Mouse (Mus musculus) gastrocnemius, adult 8-10 months (tissue): ENCODE results near the gene Mast4. TPM values are rescaled to one million over a fixed set of nuclear protein-coding genes. Genes with fewer than 3 reads are reported as not detected.

Experiments used
- DNase-seq, 2 experiments: peaks; one replicate each; pipeline ENCODE4 v3.0.0; 2022; ENCODE audit warnings: low spot score in 2 of 2
- total RNA-seq, 4 experiments: library from RNA; stranded (reverse); gene quantifications; 2 replicates each; pipeline ENCODE4 v1.2.4; 2022

The Mast4 gene
- total RNA-seq, 4 experiments from 2014 or later = 39.8 to 69.8 (median 49.5) TPM

DNA sequence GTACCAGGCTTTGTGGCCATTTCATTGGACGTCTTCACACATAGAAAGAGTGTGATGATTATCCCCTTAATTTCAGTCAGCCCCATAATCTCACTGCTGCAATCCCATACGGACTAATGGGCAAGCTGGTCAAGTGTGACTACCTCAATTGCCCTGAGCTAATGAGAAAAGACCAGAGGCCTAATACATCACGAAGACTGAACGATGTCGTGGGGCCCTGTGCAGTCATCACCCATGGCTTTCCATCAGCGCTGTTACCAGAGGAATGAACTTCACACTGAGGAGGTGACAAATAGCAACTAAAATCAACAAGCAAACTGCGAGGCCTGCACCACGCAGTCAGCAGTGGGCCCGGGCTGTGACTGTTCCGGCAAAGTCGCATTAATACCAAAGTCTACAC, 344.7 kb downstream of the Mast4 start:
- no peak for DNase-seq

DNA sequence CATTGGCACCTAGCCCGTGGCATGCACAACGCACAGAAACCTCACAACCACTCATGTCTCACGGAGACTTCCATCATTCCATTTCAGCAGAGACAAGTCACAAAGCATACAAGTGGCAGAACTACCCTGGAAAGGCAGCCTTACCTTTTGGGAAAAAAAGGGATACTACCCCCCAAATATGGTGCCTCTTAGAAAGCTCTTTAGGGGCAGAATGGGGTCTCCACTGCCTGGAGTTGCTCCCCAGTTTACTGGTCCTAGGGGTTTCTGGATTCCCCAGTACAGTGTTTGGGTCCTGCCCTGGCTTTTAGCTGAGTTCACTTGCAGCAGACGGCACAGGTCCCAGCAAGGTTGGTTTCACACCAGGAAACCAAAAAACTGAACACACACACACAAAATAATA, 345.3 kb downstream of the Mast4 start:
- DNase-seq = no peak

DNA sequence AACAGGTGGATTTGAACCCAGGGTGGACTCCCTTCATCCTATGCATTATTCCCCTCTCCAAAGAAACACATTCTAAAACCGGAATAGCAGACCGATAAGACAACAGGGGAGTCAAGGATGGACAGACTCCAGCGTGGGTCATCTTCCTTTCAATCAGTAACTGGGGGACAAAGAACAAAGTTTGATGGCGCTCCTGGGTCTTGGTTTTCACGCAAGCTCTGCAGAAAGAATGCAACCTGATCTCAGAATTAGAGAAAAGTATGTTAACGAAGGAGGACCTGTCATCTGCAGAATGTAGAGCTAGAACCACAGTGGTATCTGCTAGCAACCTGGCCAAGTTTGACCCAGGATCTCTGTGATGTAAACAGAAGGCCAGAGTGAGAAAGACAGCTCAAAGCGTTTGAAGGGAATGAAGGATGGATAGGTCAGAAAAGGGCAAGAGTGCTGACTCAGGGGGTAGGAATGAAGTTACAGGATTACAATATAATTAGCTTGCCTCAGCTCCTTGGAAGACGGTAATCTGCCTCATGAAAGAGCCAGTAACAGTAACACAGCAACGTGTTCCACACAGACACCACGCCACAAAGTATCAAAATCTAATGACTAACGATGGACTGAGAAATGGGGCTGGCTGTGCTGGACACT, 345.9 kb downstream of the Mast4 start:
- no peak for DNase-seq

DNA sequence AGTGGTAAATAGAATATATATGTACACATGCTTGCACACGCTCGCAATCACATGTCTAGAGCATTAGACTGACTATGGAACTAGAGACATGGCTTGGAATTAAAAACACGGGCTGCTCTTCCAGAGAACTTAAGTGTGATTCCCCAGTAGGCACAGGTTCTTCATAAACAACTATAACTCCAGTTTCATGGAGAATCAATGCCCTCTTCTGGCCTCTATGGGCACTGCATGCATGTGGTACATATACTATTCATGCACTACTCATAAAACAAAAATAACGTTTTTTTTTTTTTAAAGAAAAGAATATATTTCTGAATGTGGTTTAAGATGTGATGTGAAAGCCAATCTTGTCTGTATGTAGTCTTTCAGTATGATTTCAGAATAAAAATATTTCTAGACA, 349.7 kb downstream of the Mast4 start:
- DNase-seq = no peak

DNA sequence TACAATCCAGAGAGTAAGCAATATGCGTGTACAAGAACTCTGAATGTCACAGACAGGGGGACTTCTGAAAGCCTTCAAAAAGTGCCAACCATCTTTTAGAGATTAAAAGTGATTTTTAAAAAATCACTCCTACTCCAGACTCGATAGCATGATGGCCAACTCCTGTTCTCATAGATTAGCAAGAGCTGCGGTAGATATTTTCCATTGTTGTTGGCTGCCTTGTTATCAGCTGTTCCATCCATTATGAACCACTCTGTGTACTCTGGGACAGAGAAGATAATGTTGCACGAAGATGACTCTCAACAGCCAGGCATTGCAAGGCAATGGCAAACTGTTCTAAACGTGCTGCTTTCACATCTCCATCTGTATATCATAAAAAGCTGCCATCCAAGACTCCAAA, 360.4 kb downstream of the Mast4 start:
- DNase-seq = no peak

DNA sequence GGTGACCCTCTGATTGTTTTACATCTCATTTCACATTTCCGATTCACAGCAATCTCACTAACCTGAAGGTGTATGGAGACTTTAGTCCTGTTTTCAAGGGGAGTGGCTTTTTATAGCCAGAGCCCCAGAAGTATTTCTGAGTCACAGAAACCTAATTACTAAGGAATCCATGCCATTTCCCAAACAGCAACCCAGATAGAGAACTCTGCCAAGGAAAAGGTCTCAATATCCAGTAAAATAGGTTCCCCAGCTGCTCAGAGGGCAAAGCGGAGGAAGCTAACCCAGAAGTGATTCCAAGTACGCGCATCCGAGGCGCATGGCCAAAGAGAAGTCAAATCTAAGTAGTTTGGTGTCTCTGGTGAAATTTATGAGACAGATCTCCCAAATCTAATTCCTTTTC, 370.8 kb downstream of the Mast4 start:
- no peak for DNase-seq

DNA sequence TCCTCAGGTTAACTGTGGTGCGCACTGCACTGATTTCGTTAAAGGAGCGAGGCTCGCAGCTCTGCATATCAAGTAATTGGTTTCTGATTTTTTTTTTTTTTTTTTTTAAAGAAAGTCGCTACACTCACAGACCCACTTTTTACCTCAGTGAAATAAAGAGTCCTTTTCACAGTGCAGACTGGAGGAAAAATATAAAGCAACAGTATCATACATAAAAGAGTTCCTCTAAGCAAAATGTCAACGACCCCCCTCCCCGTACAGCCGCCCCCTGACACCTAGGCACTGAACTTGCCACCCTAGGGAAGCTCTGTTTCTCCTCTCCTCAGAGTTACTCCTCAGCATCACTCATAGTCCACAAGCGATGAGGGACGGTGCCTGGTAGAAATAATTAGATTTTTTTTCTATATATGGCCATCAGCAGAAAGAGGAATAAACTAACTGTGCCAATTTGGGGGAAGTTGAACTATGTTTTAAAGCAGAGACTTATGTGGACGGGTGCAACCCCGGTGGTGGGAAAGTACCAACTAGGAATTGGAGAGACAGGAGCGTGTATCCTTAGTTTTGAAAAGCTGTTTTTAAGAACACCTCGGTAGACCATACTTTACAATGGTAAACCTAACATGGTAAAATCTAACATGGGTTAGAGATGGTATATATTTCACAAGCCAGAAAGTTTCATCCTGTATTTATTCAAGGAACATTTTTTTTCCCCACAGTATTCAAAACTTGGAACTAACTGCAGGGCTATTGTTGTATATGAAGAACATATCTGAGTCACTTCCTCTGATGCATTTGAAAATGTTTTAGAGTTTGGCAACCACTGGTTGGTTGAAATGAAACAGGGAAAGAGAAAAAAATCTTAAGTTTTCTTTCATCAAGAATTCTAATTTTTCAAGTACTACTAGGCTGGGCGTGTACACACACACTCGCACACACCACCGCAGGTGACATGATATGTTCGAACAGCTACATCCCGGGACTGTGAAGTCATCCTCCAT, 375.7 kb downstream of the Mast4 start:
- DNase-seq = no peak

DNA sequence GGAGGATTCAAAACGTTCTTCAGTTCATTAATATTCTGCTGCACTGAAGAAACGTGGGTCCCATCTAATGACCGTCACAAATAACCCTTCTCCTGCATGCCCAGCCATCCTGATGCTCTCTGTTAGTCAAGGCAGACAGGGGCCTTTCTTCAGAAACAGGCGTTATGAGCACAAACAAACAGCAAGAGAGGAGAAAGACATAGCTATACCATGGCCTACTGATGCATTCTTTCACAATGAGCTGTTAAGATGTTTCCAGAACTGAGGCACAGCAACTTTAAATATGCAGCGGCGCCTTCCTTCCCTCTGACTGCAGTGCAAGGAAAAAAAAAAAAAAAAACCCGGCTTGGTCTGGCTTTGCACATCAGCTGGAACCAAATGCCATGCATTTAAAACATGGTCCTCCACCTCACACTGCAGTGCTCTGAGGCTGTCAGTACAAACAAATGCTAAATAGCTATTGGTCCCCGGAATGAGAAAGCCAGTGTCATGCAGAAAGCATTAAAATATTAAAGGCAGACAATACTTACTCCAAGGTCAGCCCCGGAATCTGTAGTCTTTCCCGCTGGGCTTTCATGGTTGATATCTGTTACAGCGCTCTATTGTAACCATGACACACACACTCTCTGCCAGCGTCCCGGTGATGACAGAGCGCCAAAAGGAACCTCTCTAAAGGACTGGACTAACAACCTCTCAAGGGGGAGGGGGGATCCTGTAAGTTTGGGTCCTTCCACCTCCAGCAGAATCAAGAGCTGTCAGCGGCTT, 376.6 kb downstream of the Mast4 start:
- DNase-seq = no peak

DNA sequence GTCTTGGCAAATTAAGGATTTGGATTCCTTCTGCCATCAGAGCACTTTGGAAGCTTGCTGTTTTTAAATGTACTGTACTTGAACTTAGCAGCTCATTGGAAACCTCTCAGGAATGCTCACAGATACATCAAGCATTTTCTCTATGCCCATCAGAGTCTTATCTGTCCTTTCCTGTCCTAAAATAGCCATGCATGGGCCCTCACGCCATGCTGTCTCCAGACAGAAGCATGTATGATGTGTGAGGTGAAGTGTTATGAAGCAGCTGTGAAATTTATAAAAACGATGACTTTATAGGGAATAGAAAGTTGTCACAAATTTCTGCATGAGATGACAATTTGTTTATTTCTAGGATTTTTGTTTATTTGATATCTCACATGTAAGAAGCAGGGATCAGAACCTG, 378.8 kb downstream of the Mast4 start:
- no peak for DNase-seq

DNA sequence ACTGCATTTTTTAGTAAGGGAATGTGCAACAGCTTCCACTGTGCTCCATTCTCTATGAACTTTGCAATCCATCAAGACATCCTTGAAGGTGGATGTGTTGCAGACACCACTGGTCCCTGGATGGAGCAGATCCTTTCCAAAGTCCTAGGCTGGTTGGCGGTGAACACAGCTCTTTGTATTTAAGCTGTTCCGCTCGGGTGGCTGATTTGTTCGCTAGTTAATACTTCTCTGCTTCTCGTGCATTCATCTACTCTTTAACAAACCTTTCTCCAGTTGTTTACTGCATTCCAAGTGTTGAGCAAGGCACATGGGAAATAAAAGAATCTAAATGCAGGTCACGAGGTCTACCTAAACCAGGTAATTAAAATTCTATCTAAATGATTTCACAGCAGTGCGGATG, 384.5 kb downstream of the Mast4 start:
- no peak for DNase-seq

DNA sequence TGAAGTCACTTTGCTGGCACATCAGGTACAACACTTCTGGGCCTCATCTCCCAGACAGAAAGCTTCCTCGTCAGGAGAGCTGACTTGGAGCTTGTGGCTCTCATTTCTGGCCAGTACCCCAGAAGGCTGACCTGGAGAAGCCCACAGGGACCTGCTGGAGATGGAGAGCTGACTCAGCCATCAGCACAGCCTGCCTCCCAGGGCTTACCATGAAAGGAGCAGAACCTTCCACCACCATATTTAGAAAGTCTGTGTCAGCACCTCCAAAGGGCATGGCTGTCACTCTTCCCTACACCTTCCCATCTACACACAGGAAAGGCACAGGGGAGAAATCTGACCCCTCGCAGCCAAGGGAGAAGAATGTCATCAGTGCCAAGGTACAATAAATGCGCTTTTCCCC, 385.3 kb downstream of the Mast4 start:
- peak; percentile 59 to 78 for DNase-seq

DNA sequence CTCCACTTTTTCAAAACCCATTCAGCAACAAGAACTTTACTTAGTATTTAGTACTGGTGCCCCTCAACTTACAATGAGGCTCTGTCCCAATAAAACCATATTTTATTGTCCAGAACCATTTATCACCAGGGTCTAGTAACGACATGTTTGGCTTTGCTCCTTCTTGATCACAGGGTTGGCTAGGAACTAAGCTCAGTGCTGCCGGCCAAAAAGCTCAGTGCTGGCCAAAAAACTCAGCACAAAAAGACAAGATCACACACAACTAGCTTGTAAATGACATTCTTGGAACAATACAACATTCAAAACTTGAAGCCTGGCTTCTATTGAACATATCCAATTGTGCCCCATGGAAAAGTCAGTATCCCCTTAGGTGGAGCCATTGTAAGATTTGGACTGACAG, 386.8 kb downstream of the Mast4 start:
- no peak for DNase-seq

DNA sequence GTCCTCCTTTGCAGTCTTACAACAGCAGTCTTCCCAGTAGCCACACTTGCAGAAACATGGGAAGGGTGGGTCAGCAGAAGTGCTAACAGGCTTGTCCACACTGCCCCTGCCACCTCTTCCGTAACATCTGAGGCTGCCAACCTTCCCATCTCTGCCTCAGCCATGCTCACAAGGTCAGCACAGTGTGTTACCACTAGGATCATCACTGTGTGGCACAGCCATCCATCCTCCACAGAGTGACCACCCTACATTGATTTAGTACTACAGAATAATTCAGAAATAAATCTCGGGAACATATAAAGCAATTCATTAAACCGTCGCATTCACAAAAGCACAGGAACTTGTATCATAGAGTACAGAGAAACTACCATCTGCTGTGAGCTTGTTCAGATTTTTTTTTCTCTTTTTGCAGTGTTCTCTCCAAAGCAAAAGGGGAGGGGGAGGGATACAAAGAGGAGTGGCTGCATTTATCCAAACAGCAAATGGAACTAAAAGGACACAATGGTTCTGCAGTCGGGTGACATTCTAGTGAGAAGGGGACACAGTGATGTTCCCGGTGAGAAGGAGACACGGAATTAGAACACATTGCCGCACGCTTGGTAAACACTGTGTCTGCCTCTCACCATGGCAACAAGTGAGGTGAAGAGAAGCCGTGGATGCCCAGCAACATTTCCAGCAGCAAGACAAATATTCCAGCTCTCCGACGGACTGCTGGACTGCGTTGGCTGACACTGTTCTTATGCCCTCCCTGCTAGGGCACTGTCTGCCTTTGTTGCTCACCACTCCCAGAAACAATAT, 388.1 kb downstream of the Mast4 start:
- DNase-seq = no peak

DNA sequence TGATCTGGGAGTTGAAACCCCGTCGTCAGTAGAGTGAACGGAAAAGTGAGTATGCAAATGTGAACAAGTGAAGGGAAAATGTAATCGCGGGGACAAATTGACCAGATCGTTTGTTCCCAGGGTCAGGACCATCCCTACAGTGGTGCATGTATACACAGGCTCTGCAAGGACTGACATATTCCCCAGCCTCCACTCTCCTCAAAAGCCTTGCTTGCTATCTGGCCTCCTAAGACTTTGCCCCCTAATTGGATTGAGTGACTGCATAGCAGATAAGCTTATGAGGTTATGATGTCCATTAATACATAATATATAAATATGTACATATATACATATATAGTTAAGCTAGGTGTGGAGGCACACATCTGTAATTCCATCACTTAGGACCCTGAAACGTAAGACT, 388.8 kb downstream of the Mast4 start:
- no peak for DNase-seq

DNA sequence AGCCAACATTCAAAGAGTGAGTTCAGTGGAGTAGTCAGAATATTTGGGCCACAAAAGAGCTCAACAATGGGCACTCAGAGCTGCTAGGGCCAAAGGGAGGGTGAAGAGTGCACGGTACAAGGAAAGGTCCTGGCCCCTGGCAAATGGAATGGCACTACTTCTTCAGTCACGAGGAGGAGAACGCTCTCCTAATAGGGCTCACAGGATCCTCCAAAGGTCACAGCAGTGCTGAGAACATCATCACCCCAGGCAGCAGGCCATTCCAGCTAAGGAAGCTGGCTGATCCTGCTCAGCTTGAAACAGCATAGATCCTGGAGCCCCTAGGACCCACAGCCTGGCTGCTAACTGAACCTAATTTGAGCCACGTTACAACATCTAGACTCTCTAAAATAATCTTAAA, 389.8 kb downstream of the Mast4 start:
- peak in 1 of 2 experiments; percentile 41 for DNase-seq

DNA sequence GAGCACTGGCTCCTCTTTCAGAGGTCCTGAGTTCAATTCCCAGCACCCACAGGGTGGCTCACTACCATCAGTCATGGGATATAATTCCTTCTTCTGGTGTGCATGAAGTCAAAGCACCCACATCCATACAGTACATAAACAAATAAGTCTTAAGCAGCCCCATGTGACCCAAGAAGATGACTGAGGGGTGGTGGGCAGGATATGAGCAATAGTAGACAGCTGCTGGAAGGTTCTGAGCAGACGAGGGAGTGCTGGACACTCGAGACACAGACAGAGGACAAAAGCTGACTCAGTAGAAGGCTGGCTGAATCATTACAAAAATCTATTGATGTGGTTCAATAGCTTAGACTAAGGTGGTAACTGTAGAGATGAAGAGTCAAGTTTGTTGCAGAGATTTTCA, 391.7 kb downstream of the Mast4 start:
- no peak for DNase-seq

DNA sequence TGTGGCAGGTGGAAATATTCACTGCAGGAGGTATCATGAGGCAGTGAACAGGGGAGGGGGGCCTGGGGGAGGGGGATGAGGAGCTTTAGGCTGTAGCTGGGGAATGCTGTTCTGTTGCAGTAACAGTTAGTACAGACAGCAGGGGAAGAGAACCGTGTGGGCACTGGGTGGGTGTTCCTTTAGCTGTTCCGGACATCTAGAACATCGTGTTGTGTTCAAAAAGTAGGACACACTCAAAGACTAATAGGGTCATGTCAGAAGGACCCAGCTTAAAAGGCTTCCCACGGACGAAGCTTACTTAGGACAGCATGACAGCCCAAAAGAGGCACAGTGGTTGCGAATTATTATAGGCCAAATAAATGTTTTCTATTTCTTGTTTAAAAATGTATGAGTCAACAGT, 393.8 kb downstream of the Mast4 start:
- DNase-seq = no peak

DNA sequence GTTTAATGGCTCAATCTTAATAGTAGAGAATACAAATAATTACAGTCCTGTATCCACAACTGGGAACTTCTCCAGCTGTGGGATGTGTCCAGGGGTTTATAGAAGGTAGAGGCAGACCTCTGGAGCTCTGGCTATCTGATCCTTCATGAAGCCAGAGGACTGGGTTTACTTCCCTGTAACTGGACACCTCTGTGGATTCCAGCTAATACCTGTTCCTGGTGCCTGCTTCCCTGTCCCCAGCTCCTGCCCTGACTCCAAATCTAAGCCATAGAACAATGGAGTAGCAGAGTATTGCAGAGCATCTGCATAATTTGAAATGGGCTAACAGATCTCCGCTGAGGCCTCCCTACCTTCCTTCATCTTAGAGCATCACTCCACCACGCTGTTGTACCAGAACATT, 398.1 kb downstream of the Mast4 start:
- no peak for DNase-seq

DNA sequence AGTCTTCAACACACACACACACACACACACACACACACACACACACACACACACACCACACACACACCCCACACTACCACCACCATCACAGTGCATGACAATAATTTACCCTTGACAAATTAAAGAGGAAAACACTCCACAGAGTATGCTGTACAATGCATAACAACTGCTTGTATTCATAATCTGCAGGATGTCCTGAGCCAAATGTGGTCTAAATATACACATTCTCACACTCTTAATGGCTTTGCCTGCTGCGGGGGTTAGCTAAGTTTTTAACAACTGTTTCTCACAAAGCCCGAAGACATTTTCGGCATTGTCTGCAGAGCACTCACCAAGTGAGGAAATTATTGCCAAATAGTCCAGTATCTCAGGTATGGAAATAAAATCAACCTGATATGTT, 398.5 kb downstream of the Mast4 start:
- DNase-seq = no peak

DNA sequence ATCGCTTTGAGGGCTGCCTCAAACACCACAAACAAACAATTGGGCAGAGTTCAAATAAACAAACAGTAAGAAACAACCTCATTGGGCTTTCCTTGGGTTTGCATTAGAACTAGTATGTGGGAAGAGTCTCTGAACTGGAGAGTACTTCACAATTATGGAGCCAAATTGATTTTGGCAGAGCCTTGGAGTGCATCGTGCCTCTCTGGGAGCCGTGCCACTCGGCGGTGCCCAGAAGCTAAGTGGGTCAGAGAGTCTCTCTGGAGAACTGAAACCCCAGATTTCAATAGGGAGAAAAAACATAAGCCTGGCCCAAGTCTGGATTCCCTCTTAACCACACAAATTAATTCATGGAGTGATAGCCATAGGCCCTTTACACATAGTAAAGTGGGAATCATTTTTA, 400.6 kb downstream of the Mast4 start:
- DNase-seq = peak; percentile 13 to 57

DNA sequence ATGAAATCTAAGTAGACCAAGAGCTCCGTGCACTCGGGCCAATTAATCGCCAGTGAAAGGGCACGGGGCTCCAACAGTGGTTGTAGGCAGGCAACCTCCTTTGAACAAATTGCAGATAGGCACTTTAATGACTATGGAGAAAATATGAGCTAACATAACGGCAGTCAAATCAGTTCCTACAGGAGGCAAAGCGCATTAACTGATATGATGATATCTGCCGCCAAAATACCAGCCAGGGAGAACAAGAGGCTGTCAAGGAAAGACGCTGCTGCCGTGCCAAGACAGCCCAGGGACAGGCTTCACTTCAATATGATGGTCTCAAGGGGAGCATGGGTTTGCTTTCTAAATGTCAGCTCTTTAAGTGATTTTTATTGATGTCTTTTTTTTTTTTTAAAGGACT, 401.9 kb downstream of the Mast4 start:
- DNase-seq = no peak
